Mouse (Mus musculus): ENCODE data around the gene Tubb2a. TPM values are rescaled to one million over a fixed set of nuclear protein-coding genes. Genes with fewer than 3 reads are reported as not detected.

Tubb2a gene
- polyA plus RNA-seq, 1 experiment from 2014 or later: 197 TPM

GRCm38 (mm10) chr13:34046421-34047012 is 31.3 kb downstream of the Tubb2a start:
- peak; percentile 81; the same call in 1 of the 2 replicates for ATAC-seq (ENCODE audit: borderline replicate concordance, extremely low read depth, low FRiP score, low TSS enrichment)
- peaks cover 9% of the 10 kb centered on the region; the same call in 1 of the 2 replicates for H3K36me3 ChIP-seq
- H3K4me3 ChIP-seq: no peak overlapping the region
- 39% methylated on average over 11 of the region's 11 CpGs for WGBS
- H3K27ac ChIP-seq: no peak overlapping the region
- 0 out of 2 replicates have a peak, but pooled peaks cover 4% of the 10 kb centered on the region for H3K4me1 ChIP-seq
- H3K4me2 ChIP-seq: no peak overlapping the region
- H3K27me3 ChIP-seq: no peaks in the 10 kb centered on the region
- no peaks in the 10 kb centered on the region for H3K9me3 ChIP-seq
- no peak overlapping the region for H3K9ac ChIP-seq

GRCm38 (mm10) chr13:34045511-34046249 is 32.1 kb downstream of the Tubb2a start:
- Histone ChIP-seq H3K9ac (no peak overlapping the region), H3K9me3 (no peaks in the 10 kb centered on the region), H3K4me3 (no peak overlapping the region), H3K27me3 (no peaks in the 10 kb centered on the region), H3K4me2 (no peak overlapping the region), H3K36me3 (peaks cover 9% of the 10 kb centered on the region; the same call in 1 of the 2 replicates), H3K27ac (no peak overlapping the region), H3K4me1 (0 out of 2 replicates have a peak, but pooled peaks cover 4% of the 10 kb centered on the region)
- 45% methylated on average over 5 of the region's 5 CpGs for WGBS
- ATAC-seq (ENCODE audit: borderline replicate concordance, extremely low read depth, low FRiP score, low TSS enrichment): no peak

GRCm38 (mm10) chr13:34043716-34044393 is 34.0 kb downstream of the Tubb2a start:
- ATAC-seq (ENCODE audit: borderline replicate concordance, extremely low read depth, low FRiP score, low TSS enrichment): no peak
- Histone ChIP-seq H3K4me2 (no peak overlapping the region), H3K36me3 (peaks cover 9% of the 10 kb centered on the region; the same call in 1 of the 2 replicates), H3K9me3 (no peaks in the 10 kb centered on the region), H3K4me3 (no peak overlapping the region), H3K9ac (no peak overlapping the region), H3K27ac (no peak overlapping the region), H3K27me3 (no peaks in the 10 kb centered on the region), H3K4me1 (peaks cover 8% of the 10 kb centered on the region; the same call in 1 of the 2 replicates)
- WGBS: 59% methylated on average over 7 of the region's 7 CpGs

GRCm38 (mm10) chr13:34040091-34040490 is 37.7 kb downstream of the Tubb2a start:
- no peaks in the 10 kb centered on the region for H3K27me3 ChIP-seq
- H3K4me3 ChIP-seq: no peak overlapping the region
- no peaks in the 10 kb centered on the region for H3K9me3 ChIP-seq
- peaks cover 16% of the 10 kb centered on the region for H3K4me1 ChIP-seq
- no peak overlapping the region for H3K4me2 ChIP-seq
- H3K27ac ChIP-seq: no peak overlapping the region
- H3K36me3 ChIP-seq: no peaks in the 10 kb centered on the region
- 90% methylated on average over 3 of the region's 3 CpGs for WGBS
- no peak for ATAC-seq (ENCODE audit: borderline replicate concordance, extremely low read depth, low FRiP score, low TSS enrichment)
- H3K9ac ChIP-seq: no peak overlapping the region

- H3K4me3 ChIP-seq: peak overlapping the region; percentile 75
- no peaks in the 10 kb centered on the region for H3K27me3 ChIP-seq
- WGBS: 38% methylated on average over 8 of the region's 8 CpGs
- H3K4me2 ChIP-seq: peak overlapping the region; percentile 68
- peaks cover 8% of the 10 kb centered on the region; the same call in 1 of the 2 replicates for H3K36me3 ChIP-seq
- H3K4me1 ChIP-seq: peaks cover 16% of the 10 kb centered on the region
- 0 out of 2 replicates have a peak overlapping the region, but pooled peaks have one; percentile 20 for H3K9ac ChIP-seq
- ATAC-seq (ENCODE audit: borderline replicate concordance, extremely low read depth, low FRiP score, low TSS enrichment): no peak
- no peaks in the 10 kb centered on the region for H3K9me3 ChIP-seq
- 0 out of 2 replicates have a peak overlapping the region, but pooled peaks have one; percentile 9 for H3K27ac ChIP-seq
These were observed 38.9 kb downstream of the Tubb2a start for GRCm38 (mm10) chr13:34038901-34039341.

- Histone ChIP-seq H3K4me3 (peak overlapping the region; percentile 75), H3K27me3 (no peaks in the 10 kb centered on the region), H3K9ac (peak overlapping the region; percentile 86), H3K4me2 (peak overlapping the region; percentile 68), H3K27ac (peak overlapping the region; percentile 88), H3K4me1 (peaks cover 16% of the 10 kb centered on the region), H3K36me3 (peaks cover 16% of the 10 kb centered on the region), H3K9me3 (no peaks in the 10 kb centered on the region)
- WGBS: 25% methylated on average over 5 of the region's 5 CpGs
- no peak for ATAC-seq (ENCODE audit: borderline replicate concordance, extremely low read depth, low FRiP score, low TSS enrichment)
These were observed 39.8 kb downstream of the Tubb2a start for GRCm38 (mm10) chr13:34038056-34038432.

GRCm38 (mm10) chr13:34037172-34038055 is 40.4 kb downstream of the Tubb2a start, which contains the start of gene Bphl:
Gene Bphl (plus strand): TSS chr13:34037597.
- Histone ChIP-seq H3K9ac (peak within 1 kb of the TSS; percentile 86), H3K9me3 (no peaks in the 10 kb centered on the region), H3K36me3 (peaks cover 18% of the 10 kb centered on the region), H3K27ac (peak within 1 kb of the TSS; percentile 88), H3K4me3 (peak within 1 kb of the TSS; percentile 75), H3K4me1 (peaks cover 16% of the 10 kb centered on the region), H3K27me3 (no peaks in the 10 kb centered on the region), H3K4me2 (peak within 1 kb of the TSS; percentile 68)
- peak; percentile 94 for ATAC-seq (ENCODE audit: borderline replicate concordance, extremely low read depth, low FRiP score, low TSS enrichment)
- under 1% methylated on average over 37 of the region's 37 CpGs for WGBS

GRCm38 (mm10) chr13:34036726-34037125 is 41.1 kb downstream of the Tubb2a start:
- H3K4me2 ChIP-seq: no peak overlapping the region
- H3K27me3 ChIP-seq: no peaks in the 10 kb centered on the region
- H3K27ac ChIP-seq: peak overlapping the region; percentile 88
- 57% methylated on average over 5 of the region's 5 CpGs for WGBS
- H3K9me3 ChIP-seq: no peaks in the 10 kb centered on the region
- ATAC-seq (ENCODE audit: borderline replicate concordance, extremely low read depth, low FRiP score, low TSS enrichment): peak; percentile 24; the same call in 1 of the 2 replicates
- no peak overlapping the region for H3K9ac ChIP-seq
- H3K4me3 ChIP-seq: no peak overlapping the region
- peaks cover 16% of the 10 kb centered on the region for H3K4me1 ChIP-seq
- H3K36me3 ChIP-seq: peaks cover 21% of the 10 kb centered on the region

- Histone ChIP-seq H3K9me3 (no peaks in the 10 kb centered on the region), H3K36me3 (peaks cover 27% of the 10 kb centered on the region), H3K4me2 (no peak overlapping the region), H3K27ac (no peak overlapping the region), H3K9ac (no peak overlapping the region), H3K4me1 (peaks cover 16% of the 10 kb centered on the region), H3K4me3 (no peak overlapping the region), H3K27me3 (no peaks in the 10 kb centered on the region)
- no peak for ATAC-seq (ENCODE audit: borderline replicate concordance, extremely low read depth, low FRiP score, low TSS enrichment)
- WGBS: 62% methylated on average over 3 of the region's 3 CpGs
These were observed 42.4 kb downstream of the Tubb2a start for GRCm38 (mm10) chr13:34035424-34035823.

- H3K9me3 ChIP-seq: no peaks in the 10 kb centered on the region
- H3K27ac ChIP-seq: no peak overlapping the region
- 74% methylated on average over 2 of the region's 2 CpGs for WGBS
- no peak for ATAC-seq (ENCODE audit: borderline replicate concordance, extremely low read depth, low FRiP score, low TSS enrichment)
- H3K4me3 ChIP-seq: no peak overlapping the region
- no peak overlapping the region for H3K9ac ChIP-seq
- H3K4me1 ChIP-seq: peaks cover 2% of the 10 kb centered on the region; the same call in 1 of the 2 replicates
- H3K4me2 ChIP-seq: no peak overlapping the region
- peaks cover 51% of the 10 kb centered on the region for H3K36me3 ChIP-seq
- no peaks in the 10 kb centered on the region for H3K27me3 ChIP-seq
These were observed 45.8 kb downstream of the Tubb2a start for GRCm38 (mm10) chr13:34032041-34032440.

All from lung, embryonic 15.5 days (tissue).